Mouse (Mus musculus) MEL (cell line): ENCODE measurements around the gene Emp2. TPM values are rescaled to one million over a fixed set of nuclear protein-coding genes. Genes with fewer than 3 reads are reported as not detected.

ENCODE experiments used
- DNase-seq: peaks from one replicate; pipeline ENCODE4 v3.0.0; 2011; ENCODE audit warnings: low read depth, low spot score
- H3K27ac ChIP-seq: 2 replicates; pipeline ENCODE4 v1.5.1; 2012; ENCODE audit warnings: low read depth, mild to moderate bottlenecking, control low read depth, low read length, moderate library complexity; ENCODE audit not compliant: control insufficient read depth
- H3K27me3 ChIP-seq, 2 experiments: fragments of 150-350 bp in 1 of 2; sonication (generic) in 1 of 2; 2 replicates each; pipeline ENCODE4 v1.6.1; 2012; ENCODE audit warnings: low read length in 2 of 2, mild to moderate bottlenecking in 2 of 2, improper control_type of control experiment in 1 of 2, moderate library complexity in 1 of 2; ENCODE audit not compliant: insufficient read depth in 2 of 2, control insufficient read depth in 1 of 2
- H3K36me3 ChIP-seq, 2 experiments: 2 replicates each; pipeline ENCODE4 v1.6.1; 2012 to 2014; ENCODE audit warnings: low read length in 2 of 2, improper control_type of control experiment in 1 of 2, inconsistent platforms in 1 of 2, mild to moderate bottlenecking in 1 of 2; ENCODE audit not compliant: insufficient read depth in 2 of 2, control insufficient read depth in 1 of 2
- H3K4me1 ChIP-seq, 2 experiments: fragments of 150-350 bp in 1 of 2; sonication (generic) in 1 of 2; 2 replicates each; pipeline ENCODE4 v1.6.1; 2012; ENCODE audit warnings: low read length in 2 of 2, improper control_type of control experiment in 1 of 2, mild to moderate bottlenecking in 1 of 2; ENCODE audit not compliant: insufficient read depth in 2 of 2, control insufficient read depth in 1 of 2
- H3K4me3 ChIP-seq, 2 experiments: fragments of 150-350 bp in 1 of 2; sonication (generic) in 1 of 2; 2 replicates each; pipeline ENCODE4 v1.5.1; 2012; ENCODE audit warnings: low read depth in 2 of 2, low read length in 2 of 2, mild to moderate bottlenecking in 2 of 2, moderate library complexity in 2 of 2, control low read depth in 1 of 2, improper control_type of control experiment in 1 of 2; ENCODE audit not compliant: control insufficient read depth in 1 of 2, insufficient read depth in 1 of 2
- H3K79me2 ChIP-seq: 2 replicates; pipeline ENCODE4 v1.6.1; 2012; ENCODE audit warnings: mild to moderate bottlenecking, low read length, moderate library complexity; ENCODE audit not compliant: control insufficient read depth, poor library complexity, insufficient read depth
- H3K9ac ChIP-seq: 2 replicates; pipeline ENCODE4 v1.6.1; 2012; ENCODE audit warnings: low read depth, mild to moderate bottlenecking, control low read depth, low read length, moderate library complexity; ENCODE audit not compliant: control insufficient read depth, poor library complexity, severe bottlenecking
- H3K9me3 ChIP-seq: fragments of 150-350 bp; sonication (generic); replicated peaks from 2 replicates; pipeline ENCODE4 v1.6.1; 2012; ENCODE audit warnings: mild to moderate bottlenecking, low read length, improper control_type of control experiment, moderate library complexity; ENCODE audit not compliant: insufficient read depth
- BHLHE40 ChIP-seq: IDR thresholded peaks from 2 replicates; pipeline ENCODE4 v1.6.1; 2012; ENCODE audit warnings: low read depth, mild to moderate bottlenecking, inconsistent platforms, low read length, improper control_type of control experiment, borderline replicate concordance
- CHD1 ChIP-seq: IDR thresholded peaks from 2 replicates; pipeline ENCODE4 v1.6.1; 2012; ENCODE audit warnings: low read depth, mild to moderate bottlenecking, inconsistent platforms, low read length, improper control_type of control experiment
- ELF1 ChIP-seq: IDR thresholded peaks from 2 replicates; pipeline ENCODE4 v1.6.1; 2014; ENCODE audit warnings: low read depth, mild to moderate bottlenecking, inconsistent platforms, low read length, improper control_type of control experiment, moderate library complexity
- EP300 ChIP-seq, 2 experiments: IDR thresholded peaks; 2 replicates each; pipeline ENCODE4 v1.6.1; 2011; ENCODE audit warnings: improper control_type of control experiment in 2 of 2, low read length in 2 of 2, low read depth in 1 of 2, mild to moderate bottlenecking in 1 of 2
- ETS1 ChIP-seq: IDR thresholded peaks from 2 replicates; pipeline ENCODE4 v1.6.1; 2012; ENCODE audit warnings: low read depth, mild to moderate bottlenecking, inconsistent platforms, low read length, improper control_type of control experiment, moderate library complexity
- GATA1 ChIP-seq: IDR thresholded peaks from 2 replicates; pipeline ENCODE4 v1.6.1; 2011; ENCODE audit warnings: low read depth, low read length, improper control_type of control experiment
- KAT2A ChIP-seq: conservative IDR thresholded peaks from 2 replicates; pipeline ENCODE4 v1.6.1; 2012; ENCODE audit warnings: low read depth, low read length, improper control_type of control experiment, inconsistent platforms
- MAFK ChIP-seq: IDR thresholded peaks from 2 replicates; pipeline ENCODE4 v1.6.1; 2011; ENCODE audit warnings: low read depth, mild to moderate bottlenecking, low read length, improper control_type of control experiment, borderline replicate concordance
- MEF2A ChIP-seq: IDR thresholded peaks from 2 replicates; pipeline ENCODE4 v1.6.1; 2014; ENCODE audit warnings: low read depth, mild to moderate bottlenecking, inconsistent platforms, low read length, improper control_type of control experiment; ENCODE audit not compliant: poor library complexity, insufficient replicate concordance, severe bottlenecking; ENCODE audit errors: extremely low read depth
- MYB ChIP-seq: IDR thresholded peaks from 2 replicates; pipeline ENCODE4 v1.6.1; 2011; ENCODE audit warnings: mild to moderate bottlenecking, low read depth, low read length, improper control_type of control experiment
- NELFE ChIP-seq: IDR thresholded peaks from 2 replicates; pipeline ENCODE4 v1.6.1; 2011; ENCODE audit warnings: low read depth, low read length, improper control_type of control experiment
- POLR2AphosphoS2 ChIP-seq: IDR thresholded peaks from 2 replicates; pipeline ENCODE4 v1.6.1; 2011; ENCODE audit warnings: low read length, improper control_type of control experiment
- RAD21 ChIP-seq: IDR thresholded peaks from 2 replicates; pipeline ENCODE4 v1.6.1; 2011; ENCODE audit warnings: mild to moderate bottlenecking, low read depth, low read length, improper control_type of control experiment
- SMC3 ChIP-seq: IDR thresholded peaks from 2 replicates; pipeline ENCODE4 v1.6.1; 2011; ENCODE audit warnings: low read depth, low read length, improper control_type of control experiment
- TCF12 ChIP-seq: IDR thresholded peaks from 2 replicates; pipeline ENCODE4 v1.6.1; 2014; ENCODE audit warnings: low read depth, mild to moderate bottlenecking, inconsistent platforms, low read length, improper control_type of control experiment, moderate library complexity
- UBTF ChIP-seq: IDR thresholded peaks from 2 replicates; pipeline ENCODE4 v1.6.1; 2012; ENCODE audit warnings: low read depth, mild to moderate bottlenecking, inconsistent platforms, low read length, improper control_type of control experiment, moderate library complexity, borderline replicate concordance; ENCODE audit not compliant: insufficient read depth
- USF1 ChIP-seq: IDR thresholded peaks from 2 replicates; pipeline ENCODE4 v1.6.1; 2014; ENCODE audit warnings: low read depth, mild to moderate bottlenecking, inconsistent platforms, low read length, improper control_type of control experiment, moderate library complexity
- USF2 ChIP-seq, 2 experiments: IDR thresholded peaks; 2 replicates each; pipeline ENCODE4 v1.6.1; 2011 to 2012; ENCODE audit warnings: improper control_type of control experiment in 2 of 2, low read length in 2 of 2, borderline replicate concordance in 1 of 2, inconsistent platforms in 1 of 2, low read depth in 1 of 2, mild to moderate bottlenecking in 1 of 2; ENCODE audit not compliant: insufficient read depth in 1 of 2
- ZMIZ1 ChIP-seq: IDR thresholded peaks from 2 replicates; pipeline ENCODE4 v1.6.1; 2012; ENCODE audit warnings: low read depth, mild to moderate bottlenecking, inconsistent platforms, low read length, improper control_type of control experiment, moderate library complexity
- ZNF384 ChIP-seq: IDR thresholded peaks from 2 replicates; pipeline ENCODE4 v1.6.1; 2012; ENCODE audit warnings: low read depth, mild to moderate bottlenecking, inconsistent platforms, low read length, improper control_type of control experiment
- polyA plus RNA-seq, 2 experiments: library from polyadenylated mRNA; stranded (reverse) in 1 of 2; unstranded in 1 of 2; fragments of >175 nt in 1 of 2; fragments of >200 nt in 1 of 2; gene quantifications; 2 replicates each; pipeline versions ENCODE4 v1.2.1 to v1.2.4; 2012; ENCODE audit warnings: low replicate concordance in 2 of 2, low read depth in 1 of 2; ENCODE audit not compliant: insufficient read length in 2 of 2, insufficient read depth in 1 of 2, missing spikeins in 1 of 2
- total RNA-seq: library from RNA; depleted of rRNA; stranded (reverse); fragments of 300-350 nt; gene quantifications from 2 replicates; pipeline ENCODE4 v1.2.3, GENCODE M21; 2012

Emp2 gene
- total and polyA plus RNA-seq, 3 experiments = not detected

- no peak overlapping the region for H3K4me3 ChIP-seq
- H3K27me3 ChIP-seq = no peaks in the 10 kb centered on the region
- no peak for TF ChIP-seq EP300 (IDR thresholded peaks at IDR 0.05; ENCODE audit: low read depth in 1 of 2, low read length in 2 of 2)
- TF ChIP-seq GATA1 = no peak
- no peak overlapping the region for H3K9ac ChIP-seq
- no peaks in the 10 kb centered on the region for H3K36me3 ChIP-seq
- H3K27ac ChIP-seq = no peak overlapping the region
- H3K9me3 ChIP-seq = no peaks in the 10 kb centered on the region
- no peaks in the 10 kb centered on the region; a peak in 1 of 4 replicates for H3K4me1 ChIP-seq
- no peak for DNase-seq
- H3K79me2 ChIP-seq = no peaks in the 10 kb centered on the region
These were observed 15.8 kb downstream of the Emp2 start for GRCm38 (mm10) chr16:10297696-10298644.

GRCm38 (mm10) chr16:10288115-10288514, 25.7 kb downstream of the Emp2 start:
- H3K4me3 ChIP-seq = no peak overlapping the region
- H3K9me3 ChIP-seq = no peaks in the 10 kb centered on the region
- DNase-seq = no peak

GRCm38 (mm10) chr16:10286513-10287268, 27.1 kb downstream of the Emp2 start:
- no peaks in the 10 kb centered on the region for H3K79me2 ChIP-seq
- H3K9me3 ChIP-seq = no peaks in the 10 kb centered on the region
- TF ChIP-seq MAFK (no peak), POLR2AphosphoS2 (no peak), ZNF384 (no peak), USF1 (no peak), ZMIZ1 (no peak), MEF2A (peak; percentile 72; the same call in 1 of the 2 replicates), BHLHE40 (no peak), EP300 (IDR thresholded peaks at IDR 0.05; ENCODE audit: low read depth in 1 of 2, low read length in 2 of 2) (0 out of 4 replicates have a peak, but pooled peaks have one; percentile 29 to 32), NELFE (no peak), ETS1 (peak; percentile 57; the same call in 1 of the 2 replicates), UBTF (no peak), SMC3 (no peak), USF2 (IDR thresholded peaks at IDR 0.05; ENCODE audit: borderline replicate concordance in 1 of 2, insufficient read depth in 1 of 2, low read depth in 1 of 2, low read length in 2 of 2) (no peak), TCF12 (no peak)
- H3K4me3 ChIP-seq = no peak overlapping the region; a peak in 1 of 4 replicates
- peaks cover 0 to 12% of the 10 kb centered on the region in 2 experiments; a peak in 3 of 4 replicates for H3K4me1 ChIP-seq
- DNase-seq = peak; percentile 34
- H3K36me3 ChIP-seq = peaks cover 0 to 5% of the 10 kb centered on the region in 2 experiments; a peak in 2 of 4 replicates
- H3K9ac ChIP-seq = 0 out of 2 replicates have a peak overlapping the region, but pooled peaks have one; percentile 7
- peak overlapping the region; percentile 14; the same call in 1 of the 2 replicates for H3K27ac ChIP-seq
- H3K27me3 ChIP-seq = no peaks in the 10 kb centered on the region

More at GRCm38 (mm10) chr16:10288115-10288514, 25.7 kb downstream of the Emp2 start:
- Histone ChIP-seq H3K4me1 (peaks cover 0 to 12% of the 10 kb centered on the region in 2 experiments; a peak in 3 of 4 replicates), H3K36me3 (peaks cover 0 to 5% of the 10 kb centered on the region in 2 experiments; a peak in 2 of 4 replicates), H3K27me3 (no peaks in the 10 kb centered on the region), H3K27ac (no peak overlapping the region), H3K79me2 (no peaks in the 10 kb centered on the region), H3K9ac (no peak overlapping the region)
- TF ChIP-seq RAD21 (no peak), KAT2A (no peak), USF1 (no peak), CHD1 (no peak), ELF1 (no peak), NELFE (no peak), MYB (no peak)
